Mouse (Mus musculus) CH12F3 (cell line): ENCODE measurements at regions not wholly inside any gene's neighbourhood (a gene's known extent, or its start where the extent isn't known, plus 50 kb on each side); places are given as distances from the start of the nearest gene placed in this dataset.

ENCODE experiments used
- in situ Hi-C: fragments of 300-500 bp; cut with MboI; formaldehyde crosslinking; loops from 2 replicates; pipeline ENCODE4 v1.14.3; 2020; ENCODE audit warnings: low sequenced_read_pairs

DNA sequence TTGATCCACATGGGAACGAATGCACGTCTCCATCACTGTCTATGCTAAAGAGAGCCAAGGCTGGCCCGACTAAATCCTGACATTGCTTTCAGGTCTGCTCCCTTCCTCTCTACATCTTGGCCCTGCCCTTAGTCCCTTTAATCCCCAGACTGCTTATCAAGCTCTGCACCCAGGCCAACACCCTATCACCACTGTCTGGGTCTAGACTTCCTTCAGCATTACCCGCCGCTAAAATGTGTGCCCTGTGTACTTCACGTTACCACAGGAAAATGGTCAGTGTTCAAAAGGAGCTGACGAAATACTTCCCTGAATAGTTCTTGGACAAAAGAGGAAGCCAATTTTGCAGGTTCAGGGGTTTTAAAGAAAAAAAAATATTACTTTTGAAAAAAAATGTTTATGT lies 100.0 kb upstream of the Thbs1 start:
- in situ Hi-C loops = no loop called here

- in situ Hi-C loops = no loop called here
These were observed 99.5 kb upstream of the Thbs1 start for GRCm38 (mm10) chr2:118012211-118012610.

DNA sequence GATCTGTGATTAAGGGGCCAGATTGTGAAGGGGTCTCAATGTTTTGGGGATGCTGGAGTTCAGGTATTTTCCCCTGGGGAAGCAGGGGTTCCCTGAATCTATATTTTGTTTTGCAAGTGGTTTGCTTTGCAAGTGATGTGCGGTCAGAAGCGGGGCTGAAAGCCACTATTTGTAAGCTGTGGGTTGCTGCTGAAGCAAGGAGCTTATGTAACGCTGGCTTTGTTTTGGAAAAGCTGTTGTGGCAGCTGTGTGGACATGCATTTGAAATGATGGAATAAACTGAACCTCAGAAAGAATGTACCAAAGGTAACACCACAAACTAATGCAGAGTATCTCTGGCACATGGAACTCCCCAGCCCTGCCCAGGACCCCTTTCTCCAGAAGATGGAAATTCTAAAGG lies 98.5 kb upstream of the Thbs1 start:
- in situ Hi-C loops = no loop called here

GRCm38 (mm10) chr2:118015182-118015581 lies 96.5 kb upstream of the Thbs1 start:
- in situ Hi-C loops = no loop called here

- in situ Hi-C loops = no loop called here
These were observed 85.6 kb upstream of the Thbs1 start for GRCm38 (mm10) chr2:118025829-118026735.

GRCm38 (mm10) chr2:118028881-118029280 lies 82.8 kb upstream of the Thbs1 start:
- in situ Hi-C loops = no loop called here

GRCm38 (mm10) chr2:118029470-118030108 lies 82.1 kb upstream of the Thbs1 start:
- in situ Hi-C loops = no loop called here

DNA sequence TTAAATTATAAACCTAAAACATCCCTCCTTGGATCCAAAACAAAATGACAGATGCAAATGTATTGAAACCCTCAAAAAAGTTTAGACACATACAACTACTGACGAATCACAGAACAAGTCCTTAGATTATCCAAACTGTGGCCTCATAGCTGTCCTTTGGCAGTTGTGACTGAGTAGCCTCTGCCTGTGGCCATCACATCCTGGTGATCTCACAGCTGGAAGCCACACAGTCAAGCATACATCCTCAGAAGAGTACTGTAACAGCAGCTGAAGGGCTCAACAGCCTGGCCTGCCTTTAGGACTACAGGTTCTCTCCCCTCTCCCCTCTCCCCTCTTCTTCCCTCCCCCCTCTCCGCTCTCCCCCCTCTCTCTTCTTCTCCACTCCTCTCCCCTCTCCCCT lies 80.0 kb upstream of the Thbs1 start:
- in situ Hi-C loops = no loop called here

- in situ Hi-C loops = no loop called here
These were observed 78.3 kb upstream of the Thbs1 start for GRCm38 (mm10) chr2:118033377-118033776.

- in situ Hi-C loops = no loop called here
These were observed 77.7 kb upstream of the Thbs1 start for GRCm38 (mm10) chr2:118034026-118034425.

GRCm38 (mm10) chr2:118035333-118035732 lies 76.3 kb upstream of the Thbs1 start:
- in situ Hi-C loops = no loop called here

DNA sequence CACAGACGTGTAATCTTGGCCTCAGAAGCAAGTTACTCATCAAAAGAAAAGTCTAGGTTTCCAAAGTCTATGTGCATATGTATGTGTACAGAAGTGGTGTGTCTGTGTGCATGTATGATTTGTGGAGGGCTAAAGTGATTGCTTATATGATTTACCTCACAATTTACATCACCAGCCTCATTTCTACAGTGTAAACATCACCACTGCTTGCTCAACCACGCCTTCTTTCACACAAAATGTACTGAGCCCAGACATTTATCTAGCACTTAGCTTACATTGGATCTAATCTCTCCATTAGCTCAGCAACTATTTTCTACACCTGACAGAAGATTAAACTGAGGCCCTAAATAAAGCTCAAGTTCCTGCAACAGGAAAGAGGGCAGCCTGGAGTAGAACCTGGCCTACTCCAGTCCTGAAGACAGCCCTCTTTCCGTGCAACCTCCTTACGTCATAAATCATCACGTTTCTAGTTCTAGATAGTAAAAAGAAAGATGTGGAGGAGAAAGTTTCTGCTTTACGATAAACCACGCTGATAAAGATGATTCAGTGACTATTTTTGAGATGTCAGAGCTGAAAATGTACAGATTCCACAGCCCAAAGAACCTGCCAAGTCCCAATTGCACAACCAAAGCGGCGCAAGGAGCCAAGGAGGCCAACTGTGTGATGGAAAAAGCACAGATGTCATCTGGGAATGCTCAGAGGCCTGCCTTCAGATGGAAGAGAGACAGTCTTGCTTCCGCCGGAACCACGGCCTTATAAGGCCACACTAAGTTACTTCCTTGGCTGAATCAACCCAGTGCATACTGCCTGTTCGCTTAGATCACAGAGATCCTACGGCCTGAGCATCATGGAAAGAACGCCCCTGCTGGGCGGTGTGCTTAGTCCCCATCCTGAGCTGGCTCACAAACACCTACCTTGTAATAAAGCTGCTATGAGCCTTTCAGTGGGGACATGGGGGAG lies 72.5 kb upstream of the Thbs1 start:
- in situ Hi-C loops = no loop called here

- in situ Hi-C loops = no loop called here
These were observed 71.9 kb upstream of the Thbs1 start for GRCm38 (mm10) chr2:118039819-118040206.

- in situ Hi-C loops = no loop called here
These were observed 69.2 kb upstream of the Thbs1 start for GRCm38 (mm10) chr2:118042380-118043055.

DNA sequence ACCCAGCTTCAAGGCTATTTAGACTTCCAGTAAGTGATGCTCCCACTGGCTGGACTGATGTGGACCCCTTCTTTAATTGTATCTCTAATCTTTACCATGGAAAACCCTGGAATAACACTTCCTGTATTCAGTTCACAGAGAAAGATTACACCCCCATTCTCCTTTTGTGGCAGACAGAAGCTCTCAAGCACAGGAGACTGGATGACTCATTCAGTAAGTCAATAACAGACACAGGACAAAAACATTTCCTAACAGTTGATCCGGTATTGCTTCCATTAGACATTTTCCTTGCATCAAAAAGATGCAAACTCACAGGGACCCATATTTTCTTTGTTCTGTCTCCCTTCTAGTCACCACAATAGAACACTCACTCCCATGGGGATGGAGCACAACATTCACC lies 67.0 kb upstream of the Thbs1 start:
- in situ Hi-C loops = no loop called here

DNA sequence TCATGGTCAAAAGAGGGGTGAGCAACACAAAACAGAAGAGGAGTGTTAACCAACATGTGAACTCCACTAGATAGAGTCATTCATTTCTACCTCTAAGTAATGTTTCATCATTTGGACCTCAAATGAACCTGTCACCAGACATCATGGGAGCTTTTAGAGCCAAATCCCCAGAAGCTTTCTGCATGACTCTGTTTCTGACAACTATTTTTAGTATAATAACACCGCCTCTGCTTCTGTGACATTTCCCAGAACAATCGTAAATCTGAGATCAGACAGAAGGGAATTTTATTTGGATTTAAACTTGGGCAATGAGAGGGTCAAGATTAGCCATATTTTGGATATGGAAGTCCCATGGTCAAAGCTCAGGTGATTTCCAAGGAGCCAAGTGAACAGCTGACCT lies 61.4 kb upstream of the Thbs1 start:
- in situ Hi-C loops = no loop called here

GRCm38 (mm10) chr2:118051610-118052009 lies 60.1 kb upstream of the Thbs1 start:
- in situ Hi-C loops = no loop called here

GRCm38 (mm10) chr2:118053512-118053911 lies 58.2 kb upstream of the Thbs1 start:
- in situ Hi-C loops = no loop called here

DNA sequence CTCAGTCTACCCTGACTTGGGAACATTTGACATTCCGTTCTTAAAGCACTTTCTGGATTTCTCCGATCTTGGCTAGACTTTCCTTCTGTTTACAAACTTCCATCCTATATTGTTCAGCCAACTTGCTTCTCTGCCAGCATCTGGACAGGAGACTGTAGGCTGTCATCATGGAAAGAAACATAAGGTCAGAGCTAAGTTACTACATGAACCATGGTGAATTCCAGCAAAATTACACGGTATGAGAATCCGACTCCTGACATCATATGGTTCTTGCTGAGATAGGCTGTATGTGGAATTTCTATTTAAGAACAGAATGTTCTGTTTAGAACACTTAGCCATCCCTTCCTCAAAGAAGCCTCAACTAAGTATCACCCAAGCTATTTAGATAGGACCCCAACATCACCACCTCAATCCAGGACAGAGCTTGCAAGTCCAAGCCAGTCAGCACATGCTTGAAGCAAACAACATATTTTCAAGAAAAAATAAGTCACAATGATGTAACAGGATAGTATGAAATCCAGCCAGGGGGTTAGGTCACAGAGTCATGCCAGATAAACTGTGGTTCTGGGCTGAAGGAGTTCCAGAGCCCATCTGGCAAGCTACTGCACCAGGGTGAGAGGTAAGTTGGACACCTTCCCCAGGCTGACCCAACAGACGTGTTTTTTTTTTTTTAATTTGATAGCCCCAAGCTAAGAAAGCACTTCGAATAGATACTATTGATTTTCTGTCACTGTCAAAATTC lies 52.9 kb upstream of the Thbs1 start:
- in situ Hi-C loops = no loop called here

DNA sequence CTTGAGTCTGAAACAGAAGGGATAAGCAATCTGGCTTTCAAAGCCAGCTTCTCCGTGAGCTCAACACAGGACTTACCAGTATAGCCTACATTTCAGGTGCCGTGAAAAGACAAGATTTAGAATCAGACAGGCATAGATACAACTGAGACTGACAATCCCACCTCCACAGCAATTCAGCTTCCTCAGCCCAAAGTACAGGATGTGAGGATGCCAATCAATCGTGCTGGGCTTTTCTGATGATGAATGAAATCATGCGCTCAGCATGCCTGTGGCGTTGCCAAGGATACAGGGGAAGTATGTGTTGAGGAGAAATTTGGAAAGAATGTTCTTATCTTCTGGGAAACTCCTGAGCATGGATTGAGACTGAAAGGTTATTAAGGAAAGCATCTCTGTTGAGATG lies 50.4 kb upstream of the Thbs1 start:
- in situ Hi-C loops = no loop called here
